Mouse (Mus musculus): Measurements from ENCODE around the gene Zkscan7. TPM values are rescaled to one million over a fixed set of nuclear protein-coding genes. Genes with fewer than 3 reads are reported as not detected.
"Not testable (repeated sequence)": the region's sequence is repeated elsewhere in the genome, so short reads cannot be mapped to it uniquely, and the experiment has no call there.

Gene Zkscan7
- polyA plus RNA-seq (2015; fragmentation: Nextera tagmentation; extraction: Ambion mirVana) = 4.1 and 5.8 TPM in 2 replicates

DNA sequence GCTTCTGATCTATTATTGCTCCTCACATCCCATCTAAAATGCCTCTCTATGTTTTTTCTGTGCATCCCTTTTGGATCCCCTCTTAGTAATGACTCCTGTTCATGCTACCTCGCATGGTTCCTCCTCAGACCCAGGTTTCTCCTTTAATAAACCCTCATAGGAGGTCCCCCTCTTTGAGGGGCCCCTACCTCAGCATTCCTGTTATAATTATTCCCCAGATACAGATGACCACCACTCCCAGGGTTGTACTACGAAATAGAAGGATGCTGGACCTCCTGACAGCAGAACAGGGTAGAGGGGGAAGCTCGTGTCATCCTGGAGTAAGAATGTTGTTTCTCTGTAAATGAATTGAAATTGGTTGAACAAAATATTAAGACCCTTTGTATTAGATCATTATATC, at the start of gene Zkscan7:
Zkscan7 (plus strand) TSS at position 301 of the 400 bp plus-strand sequence.
- H3K9me3 ChIP-seq = no peaks in the 10 kb centered on the region
- WGBS = 85% methylated on average over 3 of the region's 3 CpGs
- H3K4me1 ChIP-seq = no peaks in the 10 kb centered on the region
- H3K4me2 ChIP-seq = peak within 1 kb of the TSS; percentile 59
- H3K9ac ChIP-seq = no peak within 1 kb of the TSS
- peaks cover 5% of the 10 kb centered on the region; the same call in 1 of the 2 replicates for H3K36me3 ChIP-seq
- ATAC-seq (ENCODE audit: insufficient number of reproducible peaks, low FRiP score, low TSS enrichment, low read depth) = no peak
- H3K27ac ChIP-seq = no peak within 1 kb of the TSS
- H3K4me3 ChIP-seq = peak within 1 kb of the TSS; percentile 77
- H3K27me3 ChIP-seq = no peaks in the 10 kb centered on the region

DNA sequence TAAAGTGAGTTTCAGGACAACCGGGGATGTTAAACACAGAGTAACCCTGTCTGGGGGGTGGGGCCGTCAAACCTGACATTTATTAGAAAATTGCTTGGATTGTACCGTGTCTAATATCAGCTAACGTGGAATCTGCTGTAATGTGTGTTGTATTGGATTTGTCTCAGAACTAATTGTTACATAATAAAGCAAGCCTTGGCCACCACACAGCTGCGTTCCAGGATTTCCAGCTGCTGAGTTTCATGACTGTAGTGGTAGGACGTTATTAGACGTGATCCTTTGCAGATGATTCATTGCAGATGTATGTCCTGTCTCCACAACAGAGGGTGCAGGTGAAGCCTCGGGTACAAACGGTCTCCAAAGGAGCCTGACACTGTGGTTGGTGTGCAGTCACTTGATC, 49.4 kb upstream of the Zkscan7 start:
- H3K4me2 ChIP-seq = no peak overlapping the region
- no peak overlapping the region for H3K9ac ChIP-seq
- no peaks in the 10 kb centered on the region for H3K9me3 ChIP-seq
- no peak for ATAC-seq (ENCODE audit: insufficient number of reproducible peaks, low FRiP score, low TSS enrichment, low read depth)
- H3K4me1 ChIP-seq = peaks cover 22% of the 10 kb centered on the region
- no peaks in the 10 kb centered on the region for H3K27me3 ChIP-seq
- peaks cover 16% of the 10 kb centered on the region; the same call in 1 of the 2 replicates for H3K36me3 ChIP-seq
- no peak overlapping the region for H3K4me3 ChIP-seq
- H3K27ac ChIP-seq = peak overlapping the region; percentile 80
- 21% methylated on average over 9 of the region's 9 CpGs for WGBS

DNA sequence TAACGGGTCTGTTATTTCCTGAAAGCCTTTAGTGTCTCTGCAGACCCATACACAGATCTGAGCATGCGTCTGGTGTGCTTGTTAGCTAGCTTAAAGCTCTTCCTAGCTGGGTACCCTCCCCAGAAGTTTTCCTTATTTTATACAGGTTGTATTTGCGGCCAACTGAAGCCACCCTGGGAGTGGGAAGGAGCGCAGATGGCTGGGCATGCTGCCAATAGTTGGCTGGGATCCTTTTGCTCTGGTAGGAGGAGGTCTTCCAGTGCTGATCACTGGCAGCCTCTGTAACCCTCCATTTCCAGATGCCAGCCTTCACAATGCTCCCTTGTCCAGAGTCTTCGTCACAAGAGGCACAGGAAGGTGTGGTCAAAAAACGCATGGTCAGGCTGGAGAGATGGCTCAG, 48.7 kb upstream of the Zkscan7 start:
- no peaks in the 10 kb centered on the region for H3K9me3 ChIP-seq
- WGBS = 9% methylated on average over 6 of the region's 6 CpGs
- H3K27ac ChIP-seq = peak overlapping the region; percentile 80
- H3K9ac ChIP-seq = no peak overlapping the region
- no peaks in the 10 kb centered on the region for H3K27me3 ChIP-seq
- peaks cover 22% of the 10 kb centered on the region for H3K4me1 ChIP-seq
- H3K4me3 ChIP-seq = no peak overlapping the region
- no peak overlapping the region for H3K4me2 ChIP-seq
- ATAC-seq (ENCODE audit: insufficient number of reproducible peaks, low FRiP score, low TSS enrichment, low read depth) = peak; percentile 82
- H3K36me3 ChIP-seq = peaks cover 16% of the 10 kb centered on the region; the same call in 1 of the 2 replicates

DNA sequence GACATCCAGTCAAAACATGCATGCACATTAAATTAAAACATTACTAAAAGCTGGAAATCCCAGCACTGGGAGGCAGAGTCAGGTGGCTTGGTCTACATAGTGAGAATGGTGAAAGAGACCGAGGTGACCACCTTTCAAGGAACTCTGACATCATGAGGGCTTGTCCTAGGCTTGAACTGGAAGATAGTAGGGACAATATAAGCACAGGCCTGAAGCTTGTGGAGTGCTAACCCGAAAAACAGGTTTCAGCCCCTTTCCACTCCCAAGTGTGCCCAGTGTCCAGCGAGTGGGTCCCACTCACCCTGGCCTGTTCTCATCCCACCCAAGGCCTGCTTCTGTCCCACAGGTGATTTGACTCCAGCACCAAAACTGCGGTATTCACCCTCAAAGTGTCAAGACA, 48.3 kb upstream of the Zkscan7 start:
- Histone ChIP-seq H3K9me3 (no peaks in the 10 kb centered on the region), H3K27me3 (no peaks in the 10 kb centered on the region), H3K4me3 (no peak overlapping the region), H3K9ac (no peak overlapping the region), H3K36me3 (peaks cover 16% of the 10 kb centered on the region; the same call in 1 of the 2 replicates), H3K27ac (peak overlapping the region; percentile 80), H3K4me2 (no peak overlapping the region), H3K4me1 (peaks cover 22% of the 10 kb centered on the region)
- WGBS = 68% methylated on average over 4 of the region's 4 CpGs
- ATAC-seq (ENCODE audit: insufficient number of reproducible peaks, low FRiP score, low TSS enrichment, low read depth) = no peak

DNA sequence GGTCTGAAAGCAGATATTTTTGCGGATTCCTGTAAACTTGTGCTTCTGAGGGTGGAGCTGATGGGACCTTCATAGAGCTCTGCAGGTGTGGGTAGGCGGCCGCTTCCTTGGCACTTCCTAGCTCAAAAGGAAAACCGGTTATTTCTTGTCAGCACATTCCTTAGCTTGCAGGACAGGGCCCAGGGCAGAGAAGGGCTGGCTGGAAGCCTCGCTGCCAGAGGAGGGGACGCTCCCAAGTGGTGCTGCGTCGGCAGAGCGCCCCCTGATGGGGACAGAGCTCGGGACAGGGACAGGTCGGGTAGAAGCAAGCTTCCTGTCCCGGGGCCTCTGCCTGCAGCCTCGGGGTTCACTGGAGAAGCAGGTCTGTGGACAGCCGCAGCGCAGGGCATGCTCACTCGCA, 47.8 kb upstream of the Zkscan7 start:
- no peak overlapping the region for H3K9ac ChIP-seq
- ATAC-seq (ENCODE audit: insufficient number of reproducible peaks, low FRiP score, low TSS enrichment, low read depth) = no peak
- peak overlapping the region; percentile 5; the same call in 1 of the 2 replicates for H3K4me3 ChIP-seq

DNA sequence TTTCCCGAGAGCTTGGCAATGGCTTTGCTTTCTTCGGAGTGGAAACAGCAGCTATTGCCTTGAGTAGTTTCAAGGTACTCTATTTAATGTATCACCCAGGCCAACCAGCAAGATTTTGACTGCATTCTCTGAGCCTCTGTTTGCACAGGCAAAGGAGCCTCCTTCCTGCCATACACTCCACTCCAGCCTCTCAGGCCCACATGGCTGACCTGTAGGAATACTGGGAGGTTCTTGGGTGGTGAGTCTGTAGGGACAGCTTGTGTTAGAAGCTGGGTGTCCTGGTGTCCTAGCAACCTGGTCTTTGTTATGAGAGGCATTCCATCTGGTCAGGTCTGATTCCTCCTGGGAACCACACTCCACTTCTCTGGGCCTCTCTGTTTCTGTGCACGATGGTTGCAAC, 41.7 kb upstream of the Zkscan7 start, which contains the start of gene Gm35549:
Gm35549 (minus strand) TSS at position 276 of the 400 bp plus-strand sequence.
- H3K9ac ChIP-seq = no peak within 1 kb of the TSS
- no peak within 1 kb of the TSS for H3K27ac ChIP-seq
- no peak within 1 kb of the TSS for H3K4me2 ChIP-seq
- no peaks in the 10 kb centered on the region for H3K9me3 ChIP-seq
- 59% methylated on average over 3 of the region's 3 CpGs for WGBS
- no peaks in the 10 kb centered on the region for H3K27me3 ChIP-seq
- H3K4me1 ChIP-seq = peaks cover 10% of the 10 kb centered on the region
- ATAC-seq (ENCODE audit: insufficient number of reproducible peaks, low FRiP score, low TSS enrichment, low read depth) = no peak
- H3K4me3 ChIP-seq = no peak within 1 kb of the TSS
- 0 out of 2 replicates have a peak, but pooled peaks cover 3% of the 10 kb centered on the region for H3K36me3 ChIP-seq

More for the DNA sequence above, 47.8 kb upstream of the Zkscan7 start:
- Histone ChIP-seq H3K4me1 (peaks cover 22% of the 10 kb centered on the region), H3K9me3 (no peaks in the 10 kb centered on the region), H3K36me3 (peaks cover 16% of the 10 kb centered on the region; the same call in 1 of the 2 replicates), H3K27me3 (no peaks in the 10 kb centered on the region), H3K27ac (peak overlapping the region; percentile 80), H3K4me2 (peak overlapping the region; percentile 24; the same call in 1 of the 2 replicates)
- WGBS = 20% methylated on average over 16 of the region's 16 CpGs

DNA sequence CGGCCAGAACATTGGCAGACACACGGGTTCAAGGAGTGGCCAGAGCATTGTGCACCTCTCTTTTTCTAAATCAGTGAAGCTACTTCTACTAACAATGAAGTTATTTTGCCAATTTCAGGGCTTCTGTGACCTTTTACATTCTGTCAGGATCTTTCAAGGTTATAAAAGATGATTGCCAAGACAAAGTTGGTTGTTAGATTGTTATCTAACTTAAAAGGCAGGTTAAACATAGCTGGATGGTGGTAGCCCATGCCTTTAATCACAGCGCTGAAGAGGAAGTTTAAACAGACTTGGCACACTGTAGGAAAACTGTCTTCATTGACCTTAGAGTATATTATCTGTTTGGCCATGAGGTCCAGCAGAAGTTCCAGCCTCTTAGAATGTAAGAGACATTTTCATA, 39.9 kb upstream of the Zkscan7 start:
- Histone ChIP-seq H3K4me1 (peaks cover 10% of the 10 kb centered on the region), H3K9me3 (no peaks in the 10 kb centered on the region), H3K36me3 (peaks cover 20% of the 10 kb centered on the region), H3K4me2 (no peak overlapping the region), H3K9ac (no peak overlapping the region), H3K27me3 (no peaks in the 10 kb centered on the region), H3K4me3 (no peak overlapping the region), H3K27ac (no peak overlapping the region)
- 84% methylated on average over 3 of the region's 3 CpGs for WGBS
- ATAC-seq (ENCODE audit: insufficient number of reproducible peaks, low FRiP score, low TSS enrichment, low read depth) = no peak

DNA sequence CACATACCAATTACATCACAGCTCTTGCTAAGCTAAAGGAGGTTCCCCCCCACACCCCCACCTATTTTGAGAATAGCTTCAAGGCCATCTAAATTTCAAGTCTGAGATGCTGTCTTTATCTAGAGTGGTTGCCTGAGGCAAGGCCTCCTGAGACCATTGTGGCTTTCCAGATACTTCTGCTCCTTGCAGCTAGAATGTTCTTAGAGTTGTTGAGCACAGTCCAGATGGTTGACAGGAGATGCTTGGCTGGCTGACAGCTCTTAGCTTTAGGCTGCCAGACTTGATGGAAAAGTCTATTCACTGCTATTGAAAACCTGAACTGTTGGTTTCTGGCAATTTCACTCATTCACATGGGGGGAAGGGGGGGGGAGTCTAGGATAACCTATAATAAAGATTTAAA, 39.3 kb upstream of the Zkscan7 start:
- Histone ChIP-seq H3K9me3 (no peaks in the 10 kb centered on the region), H3K36me3 (peaks cover 25% of the 10 kb centered on the region), H3K4me3 (no peak overlapping the region), H3K27me3 (no peaks in the 10 kb centered on the region), H3K9ac (no peak overlapping the region), H3K4me2 (no peak overlapping the region), H3K4me1 (peaks cover 10% of the 10 kb centered on the region), H3K27ac (no peak overlapping the region)
- no peak for ATAC-seq (ENCODE audit: insufficient number of reproducible peaks, low FRiP score, low TSS enrichment, low read depth)

DNA sequence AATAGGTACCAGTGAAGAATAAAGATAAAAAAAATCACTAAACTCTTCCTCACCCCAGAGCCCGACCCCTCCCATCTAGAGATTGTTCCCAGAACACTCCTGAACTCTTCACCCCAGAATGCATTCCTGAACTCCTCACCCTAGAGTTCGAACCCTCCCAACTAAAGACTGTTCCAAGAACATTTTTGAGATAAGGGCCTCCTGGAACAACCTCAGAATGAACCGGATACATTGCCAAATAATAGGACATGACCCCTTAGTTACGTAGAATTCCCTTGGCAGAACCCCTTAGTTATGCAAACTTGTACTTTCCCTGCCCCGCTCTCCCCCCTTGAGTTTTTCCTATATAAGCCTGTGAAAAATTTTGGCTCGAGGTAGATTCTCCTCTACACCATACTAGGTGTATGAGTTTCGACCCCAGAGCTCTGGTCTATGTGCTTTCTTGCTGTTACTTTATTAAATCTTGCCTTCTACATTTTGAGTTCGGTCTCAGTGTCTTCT, 37.6 kb upstream of the Zkscan7 start:
- not testable (repeated sequence) for H3K27ac ChIP-seq; H3K4me3 ChIP-seq; H3K4me2 ChIP-seq; H3K9ac ChIP-seq; H3K9me3 ChIP-seq; ATAC-seq (ENCODE audit: insufficient number of reproducible peaks, low FRiP score, low TSS enrichment, low read depth); H3K27me3 ChIP-seq
- 82% methylated on average over 8 of the region's 8 CpGs for WGBS
- peaks cover 10% of the 10 kb centered on the region for H3K4me1 ChIP-seq
- H3K36me3 ChIP-seq = peaks cover 42% of the 10 kb centered on the region

DNA sequence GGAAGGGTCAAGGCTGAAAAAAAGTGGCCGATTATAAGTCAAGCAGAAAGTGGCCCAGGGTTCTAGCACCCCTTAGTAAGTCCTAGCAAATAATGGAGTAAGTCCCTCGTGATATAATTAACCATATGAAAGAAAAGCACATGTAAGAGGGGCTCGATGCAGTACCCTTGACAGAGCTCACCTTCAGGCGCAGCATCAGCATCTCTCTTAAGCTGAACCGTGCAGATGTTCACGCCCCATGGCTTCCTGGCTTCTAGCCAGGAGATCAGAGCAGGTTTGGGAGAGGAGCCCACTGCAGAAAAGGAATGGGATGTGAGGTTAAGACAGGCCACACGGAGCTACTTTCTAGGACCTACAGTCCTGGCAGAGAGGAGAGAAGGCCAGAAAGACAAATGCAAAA, 31.0 kb upstream of the Zkscan7 start:
- Histone ChIP-seq H3K9ac (no peak overlapping the region), H3K27ac (no peak overlapping the region), H3K4me1 (no peaks in the 10 kb centered on the region), H3K36me3 (peaks cover 93% of the 10 kb centered on the region), H3K27me3 (no peaks in the 10 kb centered on the region), H3K4me3 (no peak overlapping the region), H3K4me2 (no peak overlapping the region), H3K9me3 (no peaks in the 10 kb centered on the region)
- WGBS = 94% methylated on average over 7 of the region's 7 CpGs
- ATAC-seq (ENCODE audit: insufficient number of reproducible peaks, low FRiP score, low TSS enrichment, low read depth) = no peak

DNA sequence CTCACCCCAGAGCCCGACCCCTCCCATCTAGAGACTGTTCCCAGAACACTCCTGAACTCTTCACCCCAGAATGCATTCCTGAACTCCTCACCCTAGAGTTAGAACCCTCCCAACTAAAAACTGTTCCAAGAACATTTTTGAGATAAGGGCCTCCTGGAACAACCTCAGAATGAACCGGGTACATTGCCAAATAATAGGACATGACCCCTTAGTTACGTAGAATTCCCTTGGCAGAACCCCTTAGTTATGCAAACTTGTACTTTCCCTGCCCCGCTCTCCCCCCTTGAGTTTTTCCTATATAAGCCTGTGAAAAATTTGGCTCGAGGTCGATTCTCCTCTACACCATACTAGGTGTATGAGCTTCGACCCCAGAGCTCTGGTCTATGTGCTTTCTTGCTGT, 30.3 kb upstream of the Zkscan7 start:
- not testable (repeated sequence) for H3K4me1 ChIP-seq; H3K4me2 ChIP-seq; ATAC-seq (ENCODE audit: insufficient number of reproducible peaks, low FRiP score, low TSS enrichment, low read depth); H3K27me3 ChIP-seq; H3K4me3 ChIP-seq; H3K9me3 ChIP-seq; H3K27ac ChIP-seq; H3K9ac ChIP-seq
- peaks cover 93% of the 10 kb centered on the region for H3K36me3 ChIP-seq
- 80% methylated on average over 2 of the region's 7 CpGs for WGBS

DNA sequence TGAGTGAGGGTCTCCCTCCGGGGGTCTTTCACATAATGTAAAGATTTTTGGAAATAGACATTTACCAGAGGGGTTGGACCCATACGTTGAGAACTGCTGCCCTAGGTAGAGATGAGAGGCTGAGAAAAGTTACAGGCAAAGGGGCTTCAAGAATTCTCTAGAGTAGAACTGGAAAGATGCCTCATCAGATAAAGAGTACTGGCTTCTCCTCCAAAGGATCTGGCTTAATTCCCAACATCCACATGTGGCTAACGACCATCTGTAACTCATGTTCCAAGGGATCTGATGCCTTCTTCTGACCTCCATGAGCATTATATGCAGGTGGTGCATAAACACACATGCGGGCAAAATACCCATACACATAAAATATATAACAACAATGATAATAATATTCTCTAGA, 29.9 kb upstream of the Zkscan7 start:
- 95% methylated on average over 4 of the region's 4 CpGs for WGBS
- H3K36me3 ChIP-seq = peaks cover 93% of the 10 kb centered on the region
- no peaks in the 10 kb centered on the region for H3K9me3 ChIP-seq
- H3K9ac ChIP-seq = no peak overlapping the region
- H3K4me3 ChIP-seq = no peak overlapping the region
- H3K4me2 ChIP-seq = no peak overlapping the region
- no peak overlapping the region for H3K27ac ChIP-seq
- ATAC-seq (ENCODE audit: insufficient number of reproducible peaks, low FRiP score, low TSS enrichment, low read depth) = no peak
- no peaks in the 10 kb centered on the region for H3K27me3 ChIP-seq
- H3K4me1 ChIP-seq = no peaks in the 10 kb centered on the region

DNA sequence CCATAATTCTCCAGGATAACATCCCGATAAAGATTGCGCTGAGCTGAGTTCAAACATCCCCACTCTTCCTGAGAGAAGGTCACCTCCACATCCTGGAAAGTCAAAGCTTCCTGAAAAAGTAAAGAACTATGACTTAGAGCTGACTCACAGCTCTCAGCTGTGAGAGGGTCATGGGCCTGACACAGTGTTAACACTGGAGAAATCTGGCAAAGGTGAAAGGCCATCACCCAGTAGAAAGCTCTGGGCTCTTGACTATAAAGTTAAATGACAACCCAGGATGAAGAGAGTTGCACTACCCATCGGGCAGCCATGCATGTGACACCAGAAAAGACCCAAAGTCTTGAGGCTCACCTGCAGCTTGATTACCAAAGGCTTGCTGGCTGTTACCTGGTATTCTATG, 28.8 kb upstream of the Zkscan7 start:
- ATAC-seq (ENCODE audit: insufficient number of reproducible peaks, low FRiP score, low TSS enrichment, low read depth) = no peak
- Histone ChIP-seq H3K9ac (no peak overlapping the region), H3K4me2 (no peak overlapping the region), H3K4me3 (no peak overlapping the region), H3K36me3 (peaks cover 93% of the 10 kb centered on the region), H3K27me3 (no peaks in the 10 kb centered on the region), H3K9me3 (no peaks in the 10 kb centered on the region), H3K27ac (no peak overlapping the region), H3K4me1 (no peaks in the 10 kb centered on the region)
- WGBS = 92% methylated on average over 3 of the region's 3 CpGs

Data from limb, embryonic 15.5 days (tissue).